Mouse (Mus musculus): ENCODE measurements around the gene Agtpbp1.

Gene Agtpbp1

GRCm38 (mm10) chr13:59531203-59531602 is 53.8 kb downstream of the Agtpbp1 start:
- DNase-seq (ENCODE audit: low spot score): no peak

DNA sequence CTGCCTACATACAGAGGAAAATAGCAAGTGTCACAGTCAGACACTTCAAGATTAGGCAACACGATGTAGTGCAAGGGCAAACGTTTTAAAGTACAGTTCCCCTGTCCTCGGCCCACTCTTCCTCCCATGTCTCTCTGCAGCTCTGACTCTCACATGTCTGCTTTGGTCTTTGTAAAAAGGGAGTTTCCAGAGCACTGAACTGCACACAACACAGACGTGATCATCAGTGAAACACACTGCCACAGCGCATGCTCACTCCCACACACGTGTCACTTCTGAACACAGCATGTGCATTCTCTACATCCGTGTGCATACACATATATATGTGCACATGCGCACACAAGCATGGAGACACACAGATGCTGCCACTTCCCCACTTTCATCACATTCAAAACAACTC is 54.5 kb downstream of the Agtpbp1 start:
- no peak for DNase-seq (ENCODE audit: low spot score)

GRCm38 (mm10) chr13:59521271-59522064 is 63.6 kb downstream of the Agtpbp1 start:
- DNase-seq (ENCODE audit: low spot score): no peak

- DNase-seq (ENCODE audit: low spot score): no peak
These were observed 64.2 kb downstream of the Agtpbp1 start for GRCm38 (mm10) chr13:59520834-59521233.

DNA sequence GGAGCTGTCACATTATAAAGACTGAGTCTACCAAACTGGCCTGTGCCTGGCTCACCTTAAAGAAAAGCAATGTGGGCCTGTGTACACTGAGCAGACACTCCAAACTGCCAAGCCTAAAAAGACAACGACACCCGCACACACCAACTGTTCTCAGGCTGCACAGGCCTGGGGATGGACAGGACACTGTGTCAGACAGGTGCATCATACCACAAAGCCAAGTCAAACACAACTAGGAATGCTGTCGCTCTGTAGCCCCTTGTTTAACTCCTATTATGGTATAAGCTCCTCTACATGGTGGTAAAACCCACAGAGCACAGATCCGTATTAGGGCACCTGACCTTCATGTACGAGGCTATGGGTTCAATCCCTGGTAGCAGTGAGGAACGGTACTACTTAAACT is 65.5 kb downstream of the Agtpbp1 start:
- no peak for DNase-seq (ENCODE audit: low spot score)

- no peak for DNase-seq (ENCODE audit: low spot score)
These were observed 67.0 kb downstream of the Agtpbp1 start for GRCm38 (mm10) chr13:59518016-59518415.

- DNase-seq (ENCODE audit: low spot score): no peak
These were observed 70.0 kb downstream of the Agtpbp1 start for GRCm38 (mm10) chr13:59515074-59515473.

DNA sequence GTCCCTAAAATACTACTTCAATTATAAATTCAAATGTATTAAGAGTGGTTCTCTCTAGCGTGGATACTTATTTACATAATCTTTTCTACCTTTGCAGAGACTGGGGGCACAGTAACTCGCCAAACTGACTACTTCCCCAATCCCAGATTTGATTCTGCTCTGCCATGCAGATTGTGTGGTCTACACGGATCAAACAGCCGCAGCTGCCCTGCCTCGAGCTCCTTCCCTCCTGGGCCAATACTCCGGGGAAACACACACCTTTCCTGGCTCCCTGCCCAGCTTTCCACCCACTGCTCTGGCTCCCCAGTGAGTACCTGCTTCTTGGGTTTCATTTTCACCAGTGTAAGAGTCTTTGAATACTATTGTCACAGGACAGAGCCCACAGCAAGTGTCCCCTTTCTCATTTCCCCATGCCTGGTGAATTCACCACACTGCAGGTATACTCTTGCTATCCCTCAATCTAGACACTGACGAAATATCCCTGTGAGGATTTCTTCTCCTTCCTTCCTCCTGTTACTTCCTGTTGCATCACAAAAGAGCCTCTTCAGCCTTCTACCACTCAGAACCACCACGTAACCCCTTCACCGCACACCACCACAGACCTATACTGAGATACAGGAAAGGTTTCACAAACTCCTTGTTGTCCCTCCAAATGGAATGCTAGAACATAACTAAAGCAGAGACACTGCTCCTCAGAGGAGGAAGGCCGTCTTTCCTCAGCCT is 75.2 kb downstream of the Agtpbp1 start:
- no peak for DNase-seq (ENCODE audit: low spot score)

- DNase-seq (ENCODE audit: low spot score): no peak
These were observed 76.4 kb downstream of the Agtpbp1 start for GRCm38 (mm10) chr13:59508584-59508983.

GRCm38 (mm10) chr13:59506450-59506849 is 78.6 kb downstream of the Agtpbp1 start:
- no peak for DNase-seq (ENCODE audit: low spot score)

- DNase-seq (ENCODE audit: low spot score): no peak
These were observed 79.2 kb downstream of the Agtpbp1 start for GRCm38 (mm10) chr13:59505867-59506266.

GRCm38 (mm10) chr13:59503581-59503980 is 81.4 kb downstream of the Agtpbp1 start:
- DNase-seq (ENCODE audit: low spot score): no peak

- no peak for DNase-seq (ENCODE audit: low spot score)
These were observed 85.2 kb downstream of the Agtpbp1 start for GRCm38 (mm10) chr13:59499831-59500230.

DNA sequence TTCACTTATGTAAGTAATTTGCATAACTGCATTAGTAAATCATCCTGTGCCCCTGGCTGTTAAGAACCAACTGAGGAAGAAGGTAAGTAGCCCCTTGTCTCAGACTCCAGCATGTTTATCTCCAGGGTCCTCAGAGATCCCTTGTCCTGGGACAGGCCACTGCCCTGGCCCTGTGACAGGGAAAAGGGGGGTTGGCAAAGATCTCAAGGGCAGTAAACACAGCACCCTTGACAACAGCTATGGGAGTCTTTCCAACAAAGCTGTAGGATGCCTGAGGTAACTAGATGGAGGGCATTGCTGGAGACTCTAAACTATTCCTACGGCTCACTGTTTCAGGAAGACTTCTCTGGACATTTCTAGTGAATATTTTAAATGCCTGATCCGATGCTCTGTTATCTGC is 85.7 kb downstream of the Agtpbp1 start:
- no peak for DNase-seq (ENCODE audit: low spot score)

DNA sequence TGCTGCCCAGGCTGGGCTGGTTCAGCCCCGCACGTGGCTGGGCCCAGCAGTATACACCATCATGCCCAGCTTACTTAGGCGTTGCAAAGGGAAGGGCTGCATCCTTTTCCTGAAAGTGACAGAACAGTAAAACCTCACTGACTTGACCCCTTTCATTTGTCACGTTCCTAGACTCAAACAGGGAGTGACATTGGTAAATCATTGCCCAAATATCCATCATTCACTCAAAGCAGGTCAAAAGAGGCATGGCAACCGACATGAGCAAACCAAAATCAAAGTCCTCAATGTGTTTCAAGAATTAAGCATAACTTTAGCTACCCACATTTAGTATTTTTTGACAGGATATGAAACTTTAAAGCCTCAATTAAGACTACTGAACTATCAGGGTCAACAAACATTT is 86.8 kb downstream of the Agtpbp1 start:
- DNase-seq (ENCODE audit: low spot score): no peak

- DNase-seq (ENCODE audit: low spot score): no peak
These were observed 89.2 kb downstream of the Agtpbp1 start for GRCm38 (mm10) chr13:59495839-59496238.

GRCm38 (mm10) chr13:59494619-59495262 is 90.3 kb downstream of the Agtpbp1 start:
- DNase-seq (ENCODE audit: low spot score): no peak

- no peak for DNase-seq (ENCODE audit: low spot score)
These were observed 94.3 kb downstream of the Agtpbp1 start for GRCm38 (mm10) chr13:59490726-59491125.

- DNase-seq (ENCODE audit: low spot score): no peak
These were observed 95.9 kb downstream of the Agtpbp1 start for GRCm38 (mm10) chr13:59489143-59489542.

- no peak for DNase-seq (ENCODE audit: low spot score)
These were observed 97.7 kb downstream of the Agtpbp1 start for GRCm38 (mm10) chr13:59487287-59487686.

GRCm38 (mm10) chr13:59486243-59486642 is 98.8 kb downstream of the Agtpbp1 start:
- no peak for DNase-seq (ENCODE audit: low spot score)

- no peak for DNase-seq (ENCODE audit: low spot score)
These were observed 99.6 kb downstream of the Agtpbp1 start for GRCm38 (mm10) chr13:59485456-59485855.

- DNase-seq (ENCODE audit: low spot score): no peak
These were observed 103.6 kb downstream of the Agtpbp1 start for GRCm38 (mm10) chr13:59481484-59481855.
